Mouse (Mus musculus) E14TG2a.4 (cell line): ENCODE measurements around the gene Myo18b.

Experiments
- H3K27me3 ChIP-seq: 2 replicates; pipeline ENCODE4 v1.6.1; 2014; ENCODE audit warnings: low read length, control low read depth; ENCODE audit not compliant: insufficient read depth
- H3K36me3 ChIP-seq: 2 replicates; pipeline ENCODE4 v1.6.1; 2014; ENCODE audit warnings: low read length, control low read depth; ENCODE audit not compliant: insufficient read depth
- H3K4me1 ChIP-seq: replicated peaks from 2 replicates; pipeline ENCODE4 v1.6.1; 2014; ENCODE audit warnings: low read depth, low read length, control low read depth
- H3K4me3 ChIP-seq: replicated peaks from 2 replicates; pipeline ENCODE4 v1.5.1; 2014; ENCODE audit warnings: mild to moderate bottlenecking, low read length
- H3K9me3 ChIP-seq: 2 replicates; pipeline ENCODE4 v1.6.1; 2014; ENCODE audit warnings: low read length, control low read depth
- CTCF ChIP-seq: conservative IDR thresholded peaks from 2 replicates; pipeline ENCODE4 v1.5.1; 2014; ENCODE audit warnings: low read length
- NANOG ChIP-seq: IDR thresholded peaks from 2 replicates; pipeline ENCODE4 v1.6.1; 2014; ENCODE audit warnings: borderline replicate concordance, low read length, mixed read lengths
- POU5F1 ChIP-seq: IDR thresholded peaks from 2 replicates; pipeline ENCODE4 v1.6.1; 2014; ENCODE audit warnings: low read length, borderline replicate concordance

Gene Myo18b

GRCm38 (mm10) chr5:112761415-112762075 is 134.6 kb downstream of the Myo18b start:
- Histone ChIP-seq H3K27me3 (no peaks in the 10 kb centered on the region; the same call in 1 of the 2 replicates), H3K4me1 (no peaks in the 10 kb centered on the region), H3K9me3 (no peaks in the 10 kb centered on the region), H3K4me3 (no peak overlapping the region), H3K36me3 (no peaks in the 10 kb centered on the region)
- TF ChIP-seq NANOG (no peak), CTCF (no peak), POU5F1 (no peak)

DNA sequence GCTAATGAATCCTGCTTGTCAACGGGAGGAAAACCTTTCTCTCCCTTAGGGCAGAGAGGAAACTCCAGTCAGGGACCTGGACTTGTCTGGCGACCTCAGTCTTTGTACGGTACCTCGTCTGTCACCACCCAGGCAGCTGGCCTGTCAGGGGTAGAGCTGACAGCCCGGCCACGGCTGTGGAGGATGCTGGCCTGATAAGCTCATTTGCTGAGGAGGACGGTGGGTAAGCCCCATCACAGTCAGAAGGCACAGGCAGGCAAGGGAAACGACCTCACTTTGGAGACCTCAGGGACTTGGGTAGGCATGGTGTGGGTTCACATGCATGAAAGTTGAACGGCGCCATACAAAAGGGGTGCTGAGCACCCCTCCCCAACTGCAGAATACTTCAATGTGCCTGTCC is 140.6 kb downstream of the Myo18b start:
- H3K4me3 ChIP-seq, result no peak overlapping the region
- H3K27me3 ChIP-seq, result peaks cover 7% of the 10 kb centered on the region; the same call in 1 of the 2 replicates
- no peaks in the 10 kb centered on the region for H3K9me3 ChIP-seq
- H3K36me3 ChIP-seq, result no peaks in the 10 kb centered on the region
- TF ChIP-seq POU5F1 (no peak), CTCF (no peak), NANOG (no peak)
- H3K4me1 ChIP-seq, result no peaks in the 10 kb centered on the region

- H3K9me3 ChIP-seq, result no peaks in the 10 kb centered on the region
Observed at GRCm38 (mm10) chr5:112749634-112750033, 146.5 kb downstream of the Myo18b start.

DNA sequence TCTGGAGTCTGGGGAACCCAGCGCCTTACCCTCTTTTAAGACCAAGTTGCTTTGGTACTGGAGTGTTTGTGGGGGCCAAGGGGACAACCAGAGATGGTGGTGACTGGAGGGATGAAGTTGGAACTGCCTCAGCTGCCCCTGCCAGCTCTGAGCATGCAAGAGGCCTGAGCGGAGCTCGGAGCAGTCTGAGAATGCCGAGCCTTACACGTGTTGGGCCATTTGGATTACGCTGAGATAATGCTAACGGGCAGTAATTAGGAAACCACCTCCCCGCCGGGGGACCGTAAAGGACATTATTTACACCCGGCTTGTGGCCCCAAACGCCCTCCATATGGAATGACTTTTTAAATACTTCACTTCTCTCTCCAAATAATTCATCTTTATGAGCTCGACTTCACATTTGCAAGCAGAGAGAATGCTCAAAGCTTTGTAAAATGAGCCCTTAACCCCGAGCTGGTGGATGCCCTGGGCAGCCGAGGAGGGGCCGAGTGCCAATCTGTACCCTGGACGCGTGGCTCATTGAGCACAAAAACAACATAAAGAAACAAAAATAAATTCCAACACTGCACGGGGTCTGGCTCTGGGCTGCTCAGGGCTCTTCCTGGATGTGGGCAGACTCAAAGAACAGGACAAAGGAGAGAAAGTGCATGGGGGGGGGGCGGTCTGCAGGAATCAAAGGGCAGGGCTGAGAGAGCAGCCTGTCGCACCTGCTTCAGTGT is 148.0 kb downstream of the Myo18b start:
- peaks cover 7% of the 10 kb centered on the region; the same call in 1 of the 2 replicates for H3K27me3 ChIP-seq
- no peak overlapping the region for H3K4me3 ChIP-seq
- H3K9me3 ChIP-seq, result no peaks in the 10 kb centered on the region
- TF ChIP-seq POU5F1 (no peak), NANOG (no peak), CTCF (no peak)
- H3K4me1 ChIP-seq, result no peaks in the 10 kb centered on the region
- H3K36me3 ChIP-seq, result no peaks in the 10 kb centered on the region

More at GRCm38 (mm10) chr5:112749634-112750033, 146.5 kb downstream of the Myo18b start:
- Histone ChIP-seq H3K4me3 (no peak overlapping the region), H3K4me1 (no peaks in the 10 kb centered on the region), H3K36me3 (no peaks in the 10 kb centered on the region), H3K27me3 (peaks cover 7% of the 10 kb centered on the region; the same call in 1 of the 2 replicates)
- TF ChIP-seq NANOG (no peak), CTCF (no peak), POU5F1 (no peak)

- peaks cover 7% of the 10 kb centered on the region; the same call in 1 of the 2 replicates for H3K27me3 ChIP-seq
- no peak overlapping the region for H3K4me3 ChIP-seq
- no peaks in the 10 kb centered on the region for H3K4me1 ChIP-seq
- TF ChIP-seq NANOG, result no peak
- TF ChIP-seq POU5F1, result no peak
- no peak for TF ChIP-seq CTCF
- H3K36me3 ChIP-seq, result no peaks in the 10 kb centered on the region
- no peaks in the 10 kb centered on the region for H3K9me3 ChIP-seq
Observed at GRCm38 (mm10) chr5:112747306-112747930, 148.7 kb downstream of the Myo18b start.

GRCm38 (mm10) chr5:112745176-112745575 is 151.0 kb downstream of the Myo18b start:
- Histone ChIP-seq H3K36me3 (no peaks in the 10 kb centered on the region), H3K4me3 (no peak overlapping the region), H3K27me3 (0 out of 2 replicates have a peak, but pooled peaks cover 5% of the 10 kb centered on the region), H3K4me1 (no peaks in the 10 kb centered on the region), H3K9me3 (no peaks in the 10 kb centered on the region)
- TF ChIP-seq CTCF (no peak), NANOG (no peak), POU5F1 (no peak)

- no peak for TF ChIP-seq CTCF
- no peak for TF ChIP-seq POU5F1
- no peak for TF ChIP-seq NANOG
- H3K4me3 ChIP-seq, result no peak overlapping the region
- no peaks in the 10 kb centered on the region for H3K36me3 ChIP-seq
- 0 out of 2 replicates have a peak, but pooled peaks cover 7% of the 10 kb centered on the region for H3K27me3 ChIP-seq
- no peaks in the 10 kb centered on the region for H3K4me1 ChIP-seq
- no peaks in the 10 kb centered on the region for H3K9me3 ChIP-seq
Observed at GRCm38 (mm10) chr5:112744571-112744970, 151.6 kb downstream of the Myo18b start.

- TF ChIP-seq CTCF, result no peak
- TF ChIP-seq POU5F1, result no peak
- TF ChIP-seq NANOG, result no peak
- Histone ChIP-seq H3K4me3 (no peak overlapping the region), H3K36me3 (no peaks in the 10 kb centered on the region), H3K27me3 (0 out of 2 replicates have a peak, but pooled peaks cover 8% of the 10 kb centered on the region), H3K4me1 (no peaks in the 10 kb centered on the region), H3K9me3 (no peaks in the 10 kb centered on the region)
Observed at GRCm38 (mm10) chr5:112743121-112743520, 153.0 kb downstream of the Myo18b start.
